Comparison of ENCODE assay signal across 14 mouse cellular contexts in the genomic region with DNA sequence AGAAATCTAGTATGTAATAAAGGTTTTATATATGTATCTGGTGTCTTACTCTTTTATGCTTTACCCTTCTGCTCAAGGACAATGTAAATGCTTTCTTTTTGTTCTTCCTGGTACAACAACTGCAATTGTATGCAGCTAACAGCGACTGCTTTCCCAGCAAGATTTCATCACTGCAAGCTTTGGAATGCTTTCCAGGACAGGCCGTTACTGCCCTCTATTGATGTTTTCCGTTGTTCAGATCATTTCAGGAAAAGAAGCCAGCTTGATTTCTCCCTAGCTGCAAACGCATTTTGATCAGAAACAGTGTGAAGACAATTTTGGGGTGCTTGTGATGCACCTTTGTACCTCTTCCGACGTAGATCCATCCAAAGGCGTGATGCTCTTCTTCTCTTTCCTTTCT.
A peak's percentile ranks its signal among the peaks of the same experiment; 100 is the strongest.
DNase-seq lines count a peak whose midpoint lies in the region; ATAC-seq and TF ChIP-seq lines count a peak whose summit lies in the region.
"Had no signal": no experiment of that assay in that cellular context is flagged by ENCODE, and none has a peak within 500 bp of the region (broad histone marks: within the 10 kb centered on the region; RNA-seq: fewer than 3 reads in every experiment).

No protein-coding gene starts in this region.

- H3K27ac ChIP-seq in forebrain, embryonic 14.5 days (ENCODE audit: low read depth, low read length) = no peak overlapping the region
- H3K27ac ChIP-seq in forebrain, embryonic 10.5 days = no peak overlapping the region
- H3K27ac ChIP-seq in limb, embryonic 14.5 days (replicated peaks; ENCODE audit: low read depth, low read length) = no peak overlapping the region
- no peak overlapping the region for H3K27ac ChIP-seq in limb, embryonic 10.5 days
- H3K27ac ChIP-seq: embryonic facial prominence, embryonic 15.5 days; heart, embryonic 15.5 days had no signal

- H3K9me3 ChIP-seq in forebrain, embryonic 14.5 days (replicated peaks; ENCODE audit: control insufficient read depth, low read length) = no peaks in the 10 kb centered on the region
- no peaks in the 10 kb centered on the region for H3K9me3 ChIP-seq in forebrain, embryonic 10.5 days
- no peaks in the 10 kb centered on the region for H3K9me3 ChIP-seq in limb, embryonic 14.5 days (ENCODE audit: control insufficient read depth, low read length)
- H3K9me3 ChIP-seq in limb, embryonic 10.5 days (replicated peaks) = no peaks in the 10 kb centered on the region
- H3K9me3 ChIP-seq: embryonic facial prominence, embryonic 15.5 days; heart, embryonic 15.5 days had no signal

- TF ChIP-seq POLR2A in limb, embryonic 14.5 days (IDR thresholded peaks at IDR 0.05; ENCODE audit: borderline replicate concordance, extremely low read depth, insufficient read depth, insufficient read length) = no peak

- H3K36me3 ChIP-seq in forebrain, embryonic 14.5 days (ENCODE audit: control insufficient read depth, insufficient read depth, low read length) = no peaks in the 10 kb centered on the region
- no peaks in the 10 kb centered on the region for H3K36me3 ChIP-seq in forebrain, embryonic 10.5 days (replicated peaks)
- no peaks in the 10 kb centered on the region for H3K36me3 ChIP-seq in limb, embryonic 14.5 days (ENCODE audit: control insufficient read depth, insufficient read depth, low read length)
- H3K36me3 ChIP-seq in limb, embryonic 10.5 days = no peaks in the 10 kb centered on the region
- H3K36me3 ChIP-seq: embryonic facial prominence, embryonic 15.5 days; heart, embryonic 15.5 days had no signal

- no peaks in the 10 kb centered on the region for H3K27me3 ChIP-seq in forebrain, embryonic 14.5 days (replicated peaks; ENCODE audit: control insufficient read depth, insufficient read depth, low read length)
- H3K27me3 ChIP-seq in forebrain, embryonic 10.5 days (ENCODE audit: poor library complexity, severe bottlenecking) = no peaks in the 10 kb centered on the region
- H3K27me3 ChIP-seq in limb, embryonic 14.5 days (ENCODE audit: control insufficient read depth, insufficient read depth, low read length) = no peaks in the 10 kb centered on the region
- no peaks in the 10 kb centered on the region for H3K27me3 ChIP-seq in limb, embryonic 10.5 days (ENCODE audit: low read depth, poor library complexity, severe bottlenecking)
- H3K27me3 ChIP-seq: embryonic facial prominence, embryonic 15.5 days; heart, embryonic 15.5 days had no signal

- no peak overlapping the region for H3K9ac ChIP-seq in forebrain, embryonic 14.5 days (ENCODE audit: low read length)
- H3K9ac ChIP-seq in limb, embryonic 14.5 days (ENCODE audit: low read depth, low read length, severe bottlenecking) = no peak overlapping the region
- H3K9ac ChIP-seq: embryonic facial prominence, embryonic 15.5 days; heart, embryonic 15.5 days had no signal

- no peak overlapping the region for H3K4me3 ChIP-seq in forebrain, embryonic 14.5 days (ENCODE audit: low read depth, low read length)
- no peak overlapping the region for H3K4me3 ChIP-seq in forebrain, embryonic 10.5 days
- no peak overlapping the region for H3K4me3 ChIP-seq in limb, embryonic 14.5 days (replicated peaks; ENCODE audit: low read length)
- no peak overlapping the region for H3K4me3 ChIP-seq in limb, embryonic 10.5 days
- H3K4me3 ChIP-seq: embryonic facial prominence, embryonic 15.5 days; heart, embryonic 15.5 days had no signal

- DNase-seq in forebrain, embryonic 14.5 days (ENCODE audit: low spot score) = peak; percentile 67
- no peak for DNase-seq in forebrain, embryonic 10.5 days (ENCODE audit: extremely low spot score, low spot score)
- DNase-seq in limb, embryonic 14.5 days (ENCODE audit: low spot score) = peak; percentile 18
- no peak for DNase-seq in limb, embryonic 10.5 days (ENCODE audit: low spot score)
- peak; percentile 15 for DNase-seq in adipocyte (ENCODE audit: low spot score)
- peak; percentile 22 to 44 for DNase-seq in layer of hippocampus, postnatal 14 days (ENCODE audit: low spot score in 2 of 2)
- DNase-seq in B cell, adult 2 months = no peak
- no peak for DNase-seq in adrenal gland, postnatal 4 days (ENCODE audit: low spot score in 2 of 2)
- DNase-seq: adrenal gland, adult 2 months; liver; lung, postnatal 4 days; thymus, postnatal 4 days had no signal

- H3K4me1 ChIP-seq in forebrain, embryonic 14.5 days (ENCODE audit: control insufficient read depth, insufficient read depth, low read length) = no peaks in the 10 kb centered on the region
- H3K4me1 ChIP-seq in forebrain, embryonic 10.5 days = no peaks in the 10 kb centered on the region
- H3K4me1 ChIP-seq in limb, embryonic 14.5 days (ENCODE audit: control insufficient read depth, insufficient read depth, low read length) = no peaks in the 10 kb centered on the region
- no peaks in the 10 kb centered on the region for H3K4me1 ChIP-seq in limb, embryonic 10.5 days
- H3K4me1 ChIP-seq: embryonic facial prominence, embryonic 15.5 days; heart, embryonic 15.5 days had no signal

- no peak overlapping the region for H3K4me2 ChIP-seq in forebrain, embryonic 14.5 days (ENCODE audit: low read length)
- no peak overlapping the region for H3K4me2 ChIP-seq in limb, embryonic 14.5 days (replicated peaks; ENCODE audit: low read depth, low read length, severe bottlenecking)
- H3K4me2 ChIP-seq: embryonic facial prominence, embryonic 15.5 days; heart, embryonic 15.5 days had no signal

- 49% methylated on average over 7 of the region's 7 CpGs for WGBS in forebrain, embryonic 14.5 days
- 58% methylated on average over 7 of the region's 7 CpGs for WGBS in forebrain, embryonic 10.5 days
- WGBS in limb, embryonic 14.5 days = 49% methylated on average over 7 of the region's 7 CpGs
- 63% methylated on average over 7 of the region's 7 CpGs for WGBS in limb, embryonic 10.5 days

- no peak for ATAC-seq in forebrain, embryonic 14.5 days
- ATAC-seq in limb, embryonic 14.5 days (ENCODE audit: low FRiP score, low read depth) = no peak

Comparison
In these comparisons a context has a peak if more than half of its experiments do, and no peak if none do; other contexts are left out.
1. DNase-seq: peak in forebrain, embryonic 14.5 days (single experiment), limb, embryonic 14.5 days (single experiment), adipocyte (single experiment) and layer of hippocampus, postnatal 14 days (2 of 2); none in forebrain, embryonic 10.5 days (single experiment), limb, embryonic 10.5 days (single experiment), B cell, adult 2 months (0 of 2) and adrenal gland, postnatal 4 days (0 of 2).